Mouse (Mus musculus): ENCODE results near the gene Dgcr2. TPM values are rescaled to one million over a fixed set of nuclear protein-coding genes. Genes with fewer than 3 reads are reported as not detected.

Gene Dgcr2
- polyA plus RNA-seq, 1 experiment from 2014 or later = 83.3 TPM

DNA sequence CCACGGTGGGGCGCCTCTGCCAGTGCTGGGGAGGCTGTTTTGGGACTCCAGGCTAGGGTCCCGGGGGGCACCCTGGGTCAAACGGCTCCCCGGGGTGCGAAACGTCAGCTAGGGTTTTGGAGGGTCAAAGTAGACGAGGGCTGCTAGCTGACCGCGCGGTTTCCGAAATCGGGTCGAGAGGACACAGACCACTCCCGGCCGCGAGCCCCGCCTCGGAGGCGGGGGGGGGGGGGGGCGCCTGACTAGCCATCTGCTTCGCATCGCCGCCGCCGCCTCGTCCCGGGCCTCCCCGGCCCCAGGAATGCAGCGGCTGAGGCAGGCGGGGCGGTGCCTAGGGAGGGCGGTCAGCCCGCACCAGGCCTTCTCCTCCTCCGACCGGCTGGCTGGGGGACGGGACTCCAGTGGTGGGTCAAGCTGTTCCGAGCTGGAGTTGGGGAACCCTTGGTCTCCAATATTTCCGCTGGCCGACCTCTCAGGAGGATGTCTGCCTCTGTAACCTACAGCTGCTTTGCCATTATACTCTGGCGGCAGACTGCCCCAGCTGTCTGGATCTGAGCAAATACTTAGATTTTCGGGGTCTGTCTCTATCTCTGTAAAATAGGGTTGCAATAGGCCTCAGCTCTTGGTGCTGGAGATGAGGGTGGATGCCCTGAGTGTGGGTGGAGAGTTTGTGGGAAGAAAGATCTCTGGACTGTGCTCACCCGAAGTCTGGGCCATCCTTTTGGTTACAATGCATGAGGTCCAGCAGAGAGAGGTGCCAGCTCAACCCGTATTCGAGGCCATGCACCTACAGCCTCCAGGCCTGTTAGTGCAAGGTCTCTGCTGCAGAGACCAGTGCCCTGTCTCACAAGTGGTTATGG, 99.8 kb downstream of the Dgcr2 start:
- WGBS = 3% methylated on average over 30 of the region's 45 CpGs

DNA sequence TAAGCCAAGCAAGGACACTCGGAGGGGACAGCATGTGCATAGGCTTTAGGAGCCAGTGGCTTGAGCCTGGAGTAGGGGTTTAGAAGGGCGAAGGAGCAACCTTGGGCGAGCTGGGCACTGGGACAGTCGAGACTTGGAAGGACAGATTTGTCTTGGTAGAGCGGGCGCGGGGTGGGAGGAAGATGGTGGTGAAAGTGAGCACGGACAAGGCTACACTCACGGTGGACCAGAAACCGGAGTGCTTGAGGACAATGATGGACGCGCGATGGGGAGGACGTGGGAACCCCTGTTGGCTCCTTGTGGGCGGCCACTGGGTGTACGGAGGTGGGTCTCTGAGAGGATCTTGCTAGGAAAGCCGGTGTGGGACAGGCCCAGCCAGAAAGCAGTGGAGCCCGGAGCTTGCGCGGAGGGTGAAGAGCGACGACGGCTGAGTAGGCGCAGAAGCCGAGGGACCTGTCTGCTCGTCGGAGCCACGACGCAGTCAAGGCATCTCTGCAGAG, 100.5 kb downstream of the Dgcr2 start:
- Histone ChIP-seq H3K4me3 (ENCODE audit: low read depth, low read length) (peak overlapping the region; percentile 71), H3K9me3 (ENCODE audit: control insufficient read depth, low read length) (no peaks in the 10 kb centered on the region), H3K27me3 (replicated peaks; ENCODE audit: control insufficient read depth, insufficient read depth, low read length) (peaks cover 32% of the 10 kb centered on the region), H3K9ac (ENCODE audit: low read length) (peak overlapping the region; percentile 90), H3K4me1 (replicated peaks; ENCODE audit: control insufficient read depth, insufficient read depth, low read length) (peaks cover 41% of the 10 kb centered on the region), H3K27ac (ENCODE audit: low read depth) (peak overlapping the region; percentile 94), H3K4me2 (ENCODE audit: low read length) (peak overlapping the region; percentile 67), H3K36me3 (ENCODE audit: control insufficient read depth, insufficient read depth, low read length) (peaks cover 5% of the 10 kb centered on the region)
- DNase-seq (ENCODE audit: low spot score) (peak; percentile 83), ATAC-seq (replicated peaks; ENCODE audit: low FRiP score, low TSS enrichment, low read depth) (peak; percentile 3; the same call in 1 of the 2 replicates)
- 2% methylated on average over 29 of the region's 29 CpGs for WGBS

More for the DNA sequence above, 99.8 kb downstream of the Dgcr2 start:
- DNase-seq (ENCODE audit: low spot score) = peak; percentile 79
- Histone ChIP-seq H3K36me3 (ENCODE audit: control insufficient read depth, insufficient read depth, low read length) (peaks cover 8% of the 10 kb centered on the region; the same call in 1 of the 2 replicates), H3K4me1 (replicated peaks; ENCODE audit: control insufficient read depth, insufficient read depth, low read length) (peaks cover 48% of the 10 kb centered on the region), H3K9me3 (ENCODE audit: control insufficient read depth, low read length) (no peaks in the 10 kb centered on the region), H3K4me3 (ENCODE audit: low read depth, low read length) (peak overlapping the region; percentile 71), H3K4me2 (ENCODE audit: low read length) (peak overlapping the region; percentile 67), H3K27ac (ENCODE audit: low read depth) (peak overlapping the region; percentile 94), H3K9ac (ENCODE audit: low read length) (peak overlapping the region; percentile 90), H3K27me3 (replicated peaks; ENCODE audit: control insufficient read depth, insufficient read depth, low read length) (peaks cover 39% of the 10 kb centered on the region)
- ATAC-seq (replicated peaks; ENCODE audit: low FRiP score, low TSS enrichment, low read depth) = peak; percentile 50

DNA sequence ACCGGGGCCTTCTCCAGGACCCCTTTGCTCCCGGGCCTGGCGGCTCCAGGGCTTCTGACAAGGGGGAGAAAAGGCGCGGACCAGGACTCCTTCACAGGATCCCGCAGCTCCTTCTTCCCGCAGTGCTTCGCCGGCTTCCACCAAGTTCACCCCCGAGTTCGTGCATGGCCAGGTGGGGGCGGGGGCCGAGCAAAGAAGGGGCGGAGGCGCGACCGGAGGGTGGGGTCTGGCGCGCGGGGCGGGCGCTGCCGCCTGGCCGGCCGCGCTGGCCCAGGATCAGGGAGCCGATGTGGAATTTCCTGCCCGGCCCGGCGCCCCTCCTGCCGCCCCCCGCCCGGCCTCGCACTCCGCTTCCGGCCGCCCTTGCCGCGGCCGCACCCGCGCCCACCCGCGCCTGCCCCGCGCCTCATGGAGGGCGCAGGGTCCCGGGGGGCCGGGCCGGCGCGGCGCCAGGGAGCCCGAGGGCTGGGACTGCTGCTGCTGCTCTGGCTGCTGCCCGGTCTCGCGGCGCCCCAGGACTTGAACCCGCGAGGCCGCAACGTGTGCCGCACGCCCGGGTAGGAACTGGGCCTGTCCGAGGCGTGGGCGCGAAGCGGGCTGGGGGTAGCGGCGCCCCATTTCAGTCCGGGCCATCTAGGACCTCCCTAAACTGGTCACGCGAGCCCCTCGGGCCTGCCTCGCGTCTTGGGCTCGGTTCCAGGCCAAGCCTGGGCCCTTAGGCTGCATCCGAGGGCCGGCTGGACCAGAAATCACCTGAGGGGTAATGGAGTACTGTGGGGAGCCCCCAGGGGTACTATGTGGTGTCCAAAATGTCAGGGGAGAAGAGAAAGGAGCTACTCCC, 101.2 kb downstream of the Dgcr2 start, which contains the start of gene Scarf2:
Gene Scarf2 (plus strand): TSS at position 312 of the 841 bp plus-strand sequence.
- H3K27me3 ChIP-seq (replicated peaks; ENCODE audit: control insufficient read depth, insufficient read depth, low read length) = peaks cover 26% of the 10 kb centered on the region
- peak within 1 kb of the TSS; percentile 67 for H3K4me2 ChIP-seq (ENCODE audit: low read length)
- H3K4me1 ChIP-seq (replicated peaks; ENCODE audit: control insufficient read depth, insufficient read depth, low read length) = peaks cover 34% of the 10 kb centered on the region
- peaks cover 10% of the 10 kb centered on the region for H3K36me3 ChIP-seq (ENCODE audit: control insufficient read depth, insufficient read depth, low read length)
- H3K27ac ChIP-seq (ENCODE audit: low read depth) = peak within 1 kb of the TSS; percentile 94
- no peaks in the 10 kb centered on the region for H3K9me3 ChIP-seq (ENCODE audit: control insufficient read depth, low read length)
- H3K9ac ChIP-seq (ENCODE audit: low read length) = peak within 1 kb of the TSS; percentile 90
- peak; percentile 84 for DNase-seq (ENCODE audit: low spot score)
- peak within 1 kb of the TSS; percentile 71 for H3K4me3 ChIP-seq (ENCODE audit: low read depth, low read length)
- ATAC-seq (replicated peaks; ENCODE audit: low FRiP score, low TSS enrichment, low read depth) = peak; percentile 70
- WGBS = under 1% methylated on average over 67 of the region's 81 CpGs

DNA sequence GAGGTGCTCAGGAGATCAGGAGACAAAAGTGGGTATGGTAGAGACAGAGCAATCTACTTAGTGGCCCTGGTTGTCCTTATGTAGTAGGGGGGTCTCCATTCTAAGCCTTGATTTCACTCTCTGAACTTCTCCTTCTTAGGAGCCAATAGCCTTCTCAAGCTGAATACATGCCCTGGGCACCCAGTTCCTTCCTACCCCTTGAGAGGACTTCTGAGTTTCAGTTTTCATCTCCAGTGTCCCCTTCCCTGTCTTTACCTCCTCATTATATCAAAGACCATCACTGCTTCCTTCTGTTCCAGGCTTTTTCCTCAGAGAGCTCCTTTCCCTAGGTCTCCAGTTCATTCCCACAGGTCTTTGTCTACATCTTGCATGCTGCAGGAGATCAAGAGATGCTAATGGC, 101.8 kb downstream of the Dgcr2 start:
- Histone ChIP-seq H3K4me1 (replicated peaks; ENCODE audit: control insufficient read depth, insufficient read depth, low read length) (peaks cover 29% of the 10 kb centered on the region), H3K27ac (ENCODE audit: low read depth) (peak overlapping the region; percentile 94)
- no peak for ATAC-seq (replicated peaks; ENCODE audit: low FRiP score, low TSS enrichment, low read depth)

DNA sequence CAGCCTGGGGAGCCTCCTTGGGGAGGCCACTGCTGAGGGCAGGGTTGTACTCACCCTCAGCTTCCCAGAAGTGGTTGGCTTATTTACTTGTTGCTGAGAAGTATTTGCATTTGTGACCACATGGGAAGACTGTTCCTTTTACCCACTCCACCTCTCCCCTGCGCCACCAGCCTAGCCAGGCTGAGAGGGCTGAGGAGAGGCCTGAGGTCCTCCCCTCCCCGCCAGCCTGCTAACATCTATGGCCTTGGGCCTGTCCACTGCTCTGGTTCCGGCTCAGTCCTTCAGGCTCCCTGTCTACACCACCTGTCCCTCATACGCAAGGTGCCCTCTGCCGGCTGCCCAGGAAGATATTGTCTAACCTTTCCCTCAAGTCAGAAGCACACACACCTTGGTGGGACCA, 102.7 kb downstream of the Dgcr2 start:
- no peaks in the 10 kb centered on the region for H3K9me3 ChIP-seq (ENCODE audit: control insufficient read depth, low read length)
- no peak overlapping the region for H3K9ac ChIP-seq (ENCODE audit: low read length)
- peaks cover 21% of the 10 kb centered on the region for H3K4me1 ChIP-seq (replicated peaks; ENCODE audit: control insufficient read depth, insufficient read depth, low read length)
- H3K4me2 ChIP-seq (ENCODE audit: low read length) = no peak overlapping the region
- H3K27ac ChIP-seq (ENCODE audit: low read depth) = no peak overlapping the region
- ATAC-seq (replicated peaks; ENCODE audit: low FRiP score, low TSS enrichment, low read depth) = no peak
- H3K27me3 ChIP-seq (replicated peaks; ENCODE audit: control insufficient read depth, insufficient read depth, low read length) = peaks cover 12% of the 10 kb centered on the region
- DNase-seq (ENCODE audit: low spot score) = no peak
- H3K4me3 ChIP-seq (ENCODE audit: low read depth, low read length) = no peak overlapping the region
- 79% methylated on average over 5 of the region's 5 CpGs for WGBS
- peaks cover 25% of the 10 kb centered on the region for H3K36me3 ChIP-seq (ENCODE audit: control insufficient read depth, insufficient read depth, low read length)

More for the DNA sequence above, 101.8 kb downstream of the Dgcr2 start:
- Histone ChIP-seq H3K36me3 (ENCODE audit: control insufficient read depth, insufficient read depth, low read length) (peaks cover 17% of the 10 kb centered on the region), H3K4me3 (ENCODE audit: low read depth, low read length) (peak overlapping the region; percentile 71), H3K9me3 (ENCODE audit: control insufficient read depth, low read length) (no peaks in the 10 kb centered on the region), H3K4me2 (ENCODE audit: low read length) (peak overlapping the region; percentile 67), H3K9ac (ENCODE audit: low read length) (peak overlapping the region; percentile 90), H3K27me3 (replicated peaks; ENCODE audit: control insufficient read depth, insufficient read depth, low read length) (peaks cover 19% of the 10 kb centered on the region)
- DNase-seq (ENCODE audit: low spot score) = peak; percentile 56

DNA sequence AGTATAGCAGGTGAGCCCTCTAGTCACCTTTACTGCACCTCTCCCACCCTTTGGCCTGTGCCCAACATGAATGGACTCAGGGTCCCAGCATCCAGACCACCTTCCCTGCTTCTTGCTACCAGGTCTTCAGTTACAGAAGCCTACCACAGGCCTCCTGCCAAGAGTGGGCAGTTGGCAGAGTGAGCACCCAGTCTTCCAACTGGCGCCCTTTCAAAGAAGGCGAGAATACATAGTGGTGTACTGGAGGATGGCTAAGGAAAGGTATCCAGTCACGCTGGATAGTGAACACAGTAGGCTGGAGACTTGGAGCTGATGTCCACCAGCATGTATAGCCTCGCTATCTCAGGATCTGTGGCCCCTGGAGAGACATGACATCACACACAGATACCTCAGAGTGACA, 104.3 kb downstream of the Dgcr2 start:
- peaks cover 8% of the 10 kb centered on the region for H3K4me1 ChIP-seq (replicated peaks; ENCODE audit: control insufficient read depth, insufficient read depth, low read length)
- H3K27me3 ChIP-seq (replicated peaks; ENCODE audit: control insufficient read depth, insufficient read depth, low read length) = peaks cover 2% of the 10 kb centered on the region
- no peak overlapping the region for H3K4me3 ChIP-seq (ENCODE audit: low read depth, low read length)
- no peak overlapping the region for H3K4me2 ChIP-seq (ENCODE audit: low read length)
- ATAC-seq (replicated peaks; ENCODE audit: low FRiP score, low TSS enrichment, low read depth) (no peak), DNase-seq (ENCODE audit: low spot score) (no peak)
- no peak overlapping the region for H3K9ac ChIP-seq (ENCODE audit: low read length)
- 83% methylated on average over 4 of the region's 4 CpGs for WGBS
- no peaks in the 10 kb centered on the region for H3K9me3 ChIP-seq (ENCODE audit: control insufficient read depth, low read length)
- H3K36me3 ChIP-seq (ENCODE audit: control insufficient read depth, insufficient read depth, low read length) = peaks cover 39% of the 10 kb centered on the region
- H3K27ac ChIP-seq (ENCODE audit: low read depth) = no peak overlapping the region

DNA sequence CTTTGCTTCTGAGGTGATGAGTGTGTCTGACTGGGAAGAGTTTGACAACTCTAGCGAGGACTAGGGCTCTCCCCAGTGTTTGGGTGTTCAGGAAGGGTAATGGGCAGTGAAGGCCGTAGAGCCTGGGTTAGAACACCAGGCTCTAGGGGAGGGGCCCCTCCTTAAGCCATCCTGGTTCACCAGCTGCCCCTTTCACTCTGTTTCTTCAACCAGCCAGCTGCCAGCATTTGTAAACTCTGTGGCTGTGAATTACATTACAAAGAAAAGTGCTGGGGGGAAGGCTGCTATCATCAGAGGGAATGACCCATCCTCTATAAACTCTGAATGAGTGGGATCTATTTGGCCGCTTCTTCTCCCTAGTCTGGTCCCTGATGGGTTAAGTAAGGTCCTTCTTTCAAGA, 105.6 kb downstream of the Dgcr2 start:
- no peak for ATAC-seq (replicated peaks; ENCODE audit: low FRiP score, low TSS enrichment, low read depth)
- no peak overlapping the region for H3K4me3 ChIP-seq (ENCODE audit: low read depth, low read length)
- no peak for DNase-seq (ENCODE audit: low spot score)
- no peaks in the 10 kb centered on the region for H3K9me3 ChIP-seq (ENCODE audit: control insufficient read depth, low read length)
- H3K36me3 ChIP-seq (ENCODE audit: control insufficient read depth, insufficient read depth, low read length) = peaks cover 49% of the 10 kb centered on the region
- WGBS = 71% methylated on average over 3 of the region's 3 CpGs
- H3K27me3 ChIP-seq (replicated peaks; ENCODE audit: control insufficient read depth, insufficient read depth, low read length) = no peaks in the 10 kb centered on the region
- H3K4me1 ChIP-seq (replicated peaks; ENCODE audit: control insufficient read depth, insufficient read depth, low read length) = peaks cover 5% of the 10 kb centered on the region; the same call in 1 of the 2 replicates
- no peak overlapping the region for H3K27ac ChIP-seq (ENCODE audit: low read depth)
- H3K9ac ChIP-seq (ENCODE audit: low read length) = no peak overlapping the region
- H3K4me2 ChIP-seq (ENCODE audit: low read length) = no peak overlapping the region
